Mouse (Mus musculus) Muller cell, postnatal 12 days (primary cell): ENCODE results near the gene Rbpj.

Experiments used
- DNase-seq: peaks from one replicate; pipeline ENCODE4 v3.0.0-alpha.2; 2015; ENCODE audit errors: inconsistent ontology term

Gene Rbpj

GRCm38 (mm10) chr5:53509927-53510326, 44.0 kb downstream of the Rbpj start:
- no peak for DNase-seq

GRCm38 (mm10) chr5:53511426-53511825, 45.5 kb downstream of the Rbpj start:
- no peak for DNase-seq

- DNase-seq = no peak
Observed at GRCm38 (mm10) chr5:53514959-53515612, 49.1 kb downstream of the Rbpj start.

GRCm38 (mm10) chr5:53516482-53516881, 50.5 kb downstream of the Rbpj start:
- DNase-seq = no peak

- DNase-seq = no peak
Observed at GRCm38 (mm10) chr5:53517802-53518201, 51.9 kb downstream of the Rbpj start.

- peak; percentile 54 for DNase-seq
Observed at GRCm38 (mm10) chr5:53519131-53519530, 53.2 kb downstream of the Rbpj start.

GRCm38 (mm10) chr5:53519998-53520577, 54.1 kb downstream of the Rbpj start:
- no peak for DNase-seq

- peak; percentile 62 for DNase-seq
Observed at GRCm38 (mm10) chr5:53523046-53523445, 57.1 kb downstream of the Rbpj start.

- DNase-seq = no peak
Observed at GRCm38 (mm10) chr5:53524162-53524561, 58.2 kb downstream of the Rbpj start.

- DNase-seq = no peak
Observed at GRCm38 (mm10) chr5:53524831-53525230, 58.9 kb downstream of the Rbpj start.

GRCm38 (mm10) chr5:53525305-53526069, 59.5 kb downstream of the Rbpj start:
- DNase-seq = peak; percentile 61

- DNase-seq = no peak
Observed at GRCm38 (mm10) chr5:53526070-53526430, 60.1 kb downstream of the Rbpj start.

- no peak for DNase-seq
Observed at GRCm38 (mm10) chr5:53529846-53530245, 63.9 kb downstream of the Rbpj start.

- DNase-seq = no peak
Observed at GRCm38 (mm10) chr5:53535096-53535495, 69.1 kb downstream of the Rbpj start.

- no peak for DNase-seq
Observed at GRCm38 (mm10) chr5:53536635-53537554, 70.9 kb downstream of the Rbpj start.

- no peak for DNase-seq
Observed at GRCm38 (mm10) chr5:53539860-53540633, 74.1 kb downstream of the Rbpj start.

- peak; percentile 42 for DNase-seq
Observed at GRCm38 (mm10) chr5:53542073-53542472, 76.1 kb downstream of the Rbpj start.

- DNase-seq = peak; percentile 82
Observed at GRCm38 (mm10) chr5:53543399-53543798, 77.4 kb downstream of the Rbpj start.

GRCm38 (mm10) chr5:53543945-53544344, 78.0 kb downstream of the Rbpj start:
- DNase-seq = no peak

GRCm38 (mm10) chr5:53546440-53546839, 80.5 kb downstream of the Rbpj start:
- no peak for DNase-seq

- DNase-seq = peak; percentile 17
Observed at GRCm38 (mm10) chr5:53546979-53547472, 81.1 kb downstream of the Rbpj start.
